9 mouse cellular contexts compared by ENCODE assay signal in the genomic region with DNA sequence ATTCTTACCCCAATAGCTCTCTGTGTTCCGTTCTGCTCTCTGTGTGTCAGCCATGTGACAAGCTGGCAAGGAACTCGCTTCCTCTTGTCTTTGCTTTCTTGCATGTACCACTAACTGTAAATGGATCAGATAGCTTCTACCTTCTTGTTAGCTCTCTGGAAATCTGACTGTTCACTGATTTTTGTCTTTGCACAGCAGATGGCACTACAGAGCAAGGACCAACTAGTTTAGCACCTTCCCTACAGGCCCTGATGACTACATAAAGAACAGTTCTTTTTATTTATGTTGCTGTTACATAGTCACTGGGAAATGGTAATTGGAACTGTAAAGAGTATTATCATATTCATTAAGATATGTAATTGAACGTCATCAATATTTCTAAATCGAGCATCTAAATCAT.
DNase-seq lines count a peak whose midpoint lies in the region; ATAC-seq and TF ChIP-seq lines count a peak whose summit lies in the region.
"Had no signal": no experiment of that assay in that cellular context is flagged by ENCODE, and none has a peak within 500 bp of the region (broad histone marks: within the 10 kb centered on the region; RNA-seq: fewer than 3 reads in every experiment).

No protein-coding gene starts in this region.

- H3K4me1 ChIP-seq in forebrain, embryonic 15.5 days, result no peaks in the 10 kb centered on the region
- no peaks in the 10 kb centered on the region for H3K4me1 ChIP-seq in forebrain, embryonic 10.5 days
- H3K4me1 ChIP-seq in lung, postnatal 0 days (ENCODE audit: insufficient read depth, low read depth, low read length), result no peaks in the 10 kb centered on the region
- H3K4me1 ChIP-seq in cerebellum, adult 2 months (ENCODE audit: control insufficient read depth, insufficient read depth, low read length), result peaks cover 5% of the 10 kb centered on the region; the same call in 1 of the 2 replicates

- no peak overlapping the region for H3K4me3 ChIP-seq in forebrain, embryonic 15.5 days
- no peak overlapping the region for H3K4me3 ChIP-seq in forebrain, embryonic 10.5 days
- H3K4me3 ChIP-seq in lung, postnatal 0 days (ENCODE audit: low read depth, low read length), result no peak overlapping the region
- H3K4me3 ChIP-seq in cerebellum, adult 2 months (replicated peaks; ENCODE audit: insufficient read depth, low read depth, low read length), result no peak overlapping the region
- H3K4me3 ChIP-seq: myocyte had no signal

- H3K4me2 ChIP-seq in forebrain, embryonic 15.5 days (replicated peaks), result no peak overlapping the region
- H3K4me2 ChIP-seq in lung, postnatal 0 days (replicated peaks; ENCODE audit: low read depth, low read length), result no peak overlapping the region

- ATAC-seq in forebrain, embryonic 15.5 days (replicated peaks), result peak; percentile 58; the same call in 1 of the 2 replicates
- ATAC-seq in lung, postnatal 0 days, result no peak

- 73% methylated on average over 4 of the region's 4 CpGs for WGBS in forebrain, embryonic 15.5 days
- WGBS in forebrain, embryonic 10.5 days, result 76% methylated on average over 4 of the region's 4 CpGs
- WGBS in lung, postnatal 0 days, result 68% methylated on average over 4 of the region's 4 CpGs
- 74% methylated on average over 4 of the region's 4 CpGs for WGBS in cerebellum, adult 2 months

- no peak for TF ChIP-seq POLR2A in cerebellum, adult 2 months (IDR thresholded peaks at IDR 0.05; ENCODE audit: borderline replicate concordance, insufficient read depth, low read length)

- TF ChIP-seq CTCF in lung, postnatal 0 days (IDR thresholded peaks at IDR 0.05), result peak; percentile 40
- peak; percentile 31; the same call in 1 of the 2 replicates for TF ChIP-seq CTCF in cerebellum, adult 2 months (IDR thresholded peaks at IDR 0.05; ENCODE audit: borderline replicate concordance, insufficient read depth, low read depth, low read length)

- no peaks in the 10 kb centered on the region for H3K27me3 ChIP-seq in forebrain, embryonic 15.5 days
- H3K27me3 ChIP-seq in forebrain, embryonic 10.5 days (ENCODE audit: poor library complexity, severe bottlenecking), result no peaks in the 10 kb centered on the region
- H3K27me3 ChIP-seq in lung, postnatal 0 days (replicated peaks; ENCODE audit: insufficient read depth, low read length), result no peaks in the 10 kb centered on the region
- H3K27me3 ChIP-seq in cerebellum, adult 2 months (ENCODE audit: control insufficient read depth, insufficient read depth, low read length), result no peaks in the 10 kb centered on the region

- DNase-seq in forebrain, embryonic 10.5 days (ENCODE audit: extremely low spot score, low spot score), result no peak
- peak; percentile 17 for DNase-seq in lung, postnatal 0 days (ENCODE audit: low spot score)
- no peak for DNase-seq in lung, postnatal 10 days
- DNase-seq in cerebellum, adult 2 months, result peak; percentile 41 to 52
- peak; percentile 24 for DNase-seq in retina, postnatal 1 day
- no peak for DNase-seq in spleen, adult 12 weeks (ENCODE audit: low spot score)
- DNase-seq in natural killer cell, adult 2 months (ENCODE audit: low spot score in 2 of 2), result no peak

- H3K36me3 ChIP-seq in forebrain, embryonic 15.5 days, result no peaks in the 10 kb centered on the region
- H3K36me3 ChIP-seq in forebrain, embryonic 10.5 days (replicated peaks), result no peaks in the 10 kb centered on the region
- no peaks in the 10 kb centered on the region for H3K36me3 ChIP-seq in lung, postnatal 0 days (ENCODE audit: insufficient read depth, low read length)

- no peaks in the 10 kb centered on the region for H3K9me3 ChIP-seq in forebrain, embryonic 15.5 days
- no peaks in the 10 kb centered on the region for H3K9me3 ChIP-seq in forebrain, embryonic 10.5 days
- no peaks in the 10 kb centered on the region for H3K9me3 ChIP-seq in lung, postnatal 0 days (ENCODE audit: low read length)

- TF ChIP-seq EP300 in lung, postnatal 0 days (IDR thresholded peaks at IDR 0.05), result no peak

- no peak overlapping the region for H3K9ac ChIP-seq in forebrain, embryonic 15.5 days (replicated peaks)
- no peak overlapping the region for H3K9ac ChIP-seq in lung, postnatal 0 days (replicated peaks; ENCODE audit: low read depth)

- no peak overlapping the region for H3K27ac ChIP-seq in forebrain, embryonic 15.5 days (replicated peaks)
- no peak overlapping the region for H3K27ac ChIP-seq in forebrain, embryonic 10.5 days
- no peak overlapping the region for H3K27ac ChIP-seq in lung, postnatal 0 days (ENCODE audit: low read length)
- H3K27ac ChIP-seq in cerebellum, adult 2 months (ENCODE audit: insufficient read depth, low read length), result no peak overlapping the region

Comparison
In these comparisons a context has a peak if more than half of its experiments do, and no peak if none do; other contexts are left out.
1. DNase-seq: peak in lung, postnatal 0 days (single experiment), cerebellum, adult 2 months (2 of 2) and retina, postnatal 1 day (single experiment); none in forebrain, embryonic 10.5 days (single experiment), lung, postnatal 10 days (single experiment), spleen, adult 12 weeks (single experiment) and natural killer cell, adult 2 months (0 of 2).